Mouse (Mus musculus): ENCODE data around the gene Evi2. TPM values are rescaled to one million over a fixed set of nuclear protein-coding genes. Genes with fewer than 3 reads are reported as not detected.
A peak's percentile ranks its signal among the peaks of the same experiment; 100 is the strongest.

The Evi2 gene
- polyA plus RNA-seq, 1 experiment from 2014 or later: 0.05 TPM

DNA sequence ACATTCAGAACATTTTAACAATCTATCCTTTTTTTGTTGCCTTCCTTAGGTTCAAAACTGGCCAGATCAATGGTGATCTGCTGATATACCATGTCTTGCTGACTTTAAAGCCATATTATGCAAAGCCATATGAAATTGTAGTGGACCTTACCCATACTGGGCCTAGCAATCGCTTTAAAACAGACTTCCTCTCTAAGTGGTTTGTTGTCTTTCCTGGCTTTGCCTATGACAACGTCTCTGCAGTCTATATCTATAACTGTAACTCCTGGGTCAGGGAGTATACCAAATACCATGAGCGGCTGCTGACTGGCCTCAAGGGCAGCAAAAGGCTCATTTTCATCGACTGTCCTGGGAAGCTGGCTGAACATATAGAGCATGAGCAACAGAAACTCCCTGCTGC is 5.2 kb upstream of the Evi2 start:
- Histone ChIP-seq H3K4me1 (replicated peaks; ENCODE audit: control insufficient read depth, insufficient read depth) (no peaks in the 10 kb centered on the region), H3K27ac (replicated peaks) (no peak overlapping the region), H3K4me2 (replicated peaks; ENCODE audit: low read depth) (no peak overlapping the region), H3K27me3 (ENCODE audit: control insufficient read depth, insufficient read depth, low read length) (no peaks in the 10 kb centered on the region), H3K9ac (ENCODE audit: low read length) (no peak overlapping the region), H3K9me3 (ENCODE audit: control insufficient read depth, low read length) (no peaks in the 10 kb centered on the region), H3K36me3 (ENCODE audit: control insufficient read depth, insufficient read depth, low read length) (0 out of 2 replicates have a peak, but pooled peaks cover 2% of the 10 kb centered on the region), H3K4me3 (ENCODE audit: low read depth, low read length) (no peak overlapping the region)
- WGBS: 81% methylated on average over 4 of the region's 4 CpGs
- TF ChIP-seq EP300 (optimal IDR thresholded peaks at IDR 0.05) (no peak), CTCF (IDR thresholded peaks at IDR 0.05; ENCODE audit: low read depth) (no peak)
- DNase-seq (ENCODE audit: low spot score) (no peak), ATAC-seq (ENCODE audit: low FRiP score, low TSS enrichment) (no peak)

DNA sequence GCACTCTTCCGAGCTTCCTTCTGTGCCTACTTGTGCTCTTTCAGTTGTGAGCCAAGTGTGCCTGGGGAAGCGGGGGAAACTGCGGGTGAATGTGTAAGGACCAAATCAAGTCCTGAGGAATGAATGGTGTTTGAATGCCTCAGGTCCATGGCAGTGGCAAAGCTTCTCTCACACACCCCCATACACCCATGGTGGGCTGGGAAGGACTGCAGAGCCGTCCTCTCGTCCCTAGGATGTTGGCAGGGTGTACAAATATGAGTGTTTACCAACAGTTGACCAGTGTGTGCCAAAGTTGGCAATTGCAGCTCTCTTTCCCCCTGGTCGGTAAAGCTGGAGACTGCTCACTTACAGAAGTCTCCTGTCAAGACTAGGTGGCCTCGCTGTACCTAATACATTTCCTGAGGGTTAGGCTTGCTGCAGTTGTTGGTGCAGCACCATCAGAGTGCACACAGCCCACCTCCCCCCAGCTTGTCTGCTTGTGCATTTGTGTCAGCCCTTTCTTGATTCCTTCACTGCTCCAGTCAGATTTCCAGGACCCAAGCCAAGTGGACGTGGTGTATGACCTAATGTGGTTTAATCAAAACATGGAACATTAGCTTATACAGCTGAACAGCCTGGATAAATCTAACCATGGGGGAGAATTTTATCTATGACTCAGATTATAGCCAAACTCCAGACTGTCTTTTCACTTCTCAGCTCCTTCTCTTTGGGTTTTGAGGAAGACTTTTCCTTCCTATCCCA is 3.7 kb upstream of the Evi2 start:
- 55% methylated on average over 8 of the region's 8 CpGs for WGBS
- peak; percentile 70; the same call in 1 of the 2 replicates for ATAC-seq (ENCODE audit: low FRiP score, low TSS enrichment)
- DNase-seq (ENCODE audit: low spot score): peak; percentile 32

DNA sequence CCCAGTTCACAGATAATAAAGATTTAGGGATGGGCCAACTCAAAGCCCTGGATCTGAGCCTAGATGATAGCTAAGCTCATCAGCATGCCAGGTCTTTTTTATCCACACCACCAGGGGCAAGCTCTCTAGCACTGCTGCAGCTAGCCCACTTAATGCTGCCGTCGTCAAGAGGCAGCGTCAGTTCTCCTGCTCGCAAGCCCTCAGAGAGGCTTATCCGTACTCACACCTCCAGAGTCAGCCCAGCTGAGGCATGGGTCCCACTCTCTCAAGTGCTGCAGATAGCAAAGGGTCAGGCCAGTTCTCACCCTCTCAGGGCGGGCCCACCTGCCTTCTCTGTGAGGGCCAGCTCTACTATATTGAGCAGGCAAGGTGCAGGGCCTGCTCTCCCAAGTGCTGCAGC is 2.9 kb upstream of the Evi2 start:
- no peaks in the 10 kb centered on the region for H3K27me3 ChIP-seq (ENCODE audit: control insufficient read depth, insufficient read depth, low read length)
- H3K9me3 ChIP-seq (ENCODE audit: control insufficient read depth, low read length): no peaks in the 10 kb centered on the region
- DNase-seq (ENCODE audit: low spot score) (no peak), ATAC-seq (ENCODE audit: low FRiP score, low TSS enrichment) (no peak)
- H3K27ac ChIP-seq (replicated peaks): no peak overlapping the region
- TF ChIP-seq EP300 (optimal IDR thresholded peaks at IDR 0.05) (no peak), CTCF (IDR thresholded peaks at IDR 0.05; ENCODE audit: low read depth) (no peak)
- no peak overlapping the region for H3K9ac ChIP-seq (ENCODE audit: low read length)
- no peak overlapping the region for H3K4me3 ChIP-seq (ENCODE audit: low read depth, low read length)
- 0 out of 2 replicates have a peak, but pooled peaks cover 2% of the 10 kb centered on the region for H3K36me3 ChIP-seq (ENCODE audit: control insufficient read depth, insufficient read depth, low read length)
- 84% methylated on average over 6 of the region's 6 CpGs for WGBS
- no peak overlapping the region for H3K4me2 ChIP-seq (replicated peaks; ENCODE audit: low read depth)
- H3K4me1 ChIP-seq (replicated peaks; ENCODE audit: control insufficient read depth, insufficient read depth): no peaks in the 10 kb centered on the region

More for the DNA sequence above, 3.7 kb upstream of the Evi2 start:
- Histone ChIP-seq H3K36me3 (ENCODE audit: control insufficient read depth, insufficient read depth, low read length) (0 out of 2 replicates have a peak, but pooled peaks cover 2% of the 10 kb centered on the region), H3K4me1 (replicated peaks; ENCODE audit: control insufficient read depth, insufficient read depth) (no peaks in the 10 kb centered on the region), H3K9ac (ENCODE audit: low read length) (no peak overlapping the region), H3K9me3 (ENCODE audit: control insufficient read depth, low read length) (no peaks in the 10 kb centered on the region), H3K27me3 (ENCODE audit: control insufficient read depth, insufficient read depth, low read length) (no peaks in the 10 kb centered on the region), H3K4me3 (ENCODE audit: low read depth, low read length) (no peak overlapping the region), H3K4me2 (replicated peaks; ENCODE audit: low read depth) (no peak overlapping the region), H3K27ac (replicated peaks) (peak overlapping the region; percentile 19)
- no peak for TF ChIP-seq EP300 (optimal IDR thresholded peaks at IDR 0.05)
- TF ChIP-seq CTCF (IDR thresholded peaks at IDR 0.05; ENCODE audit: low read depth): no peak

DNA sequence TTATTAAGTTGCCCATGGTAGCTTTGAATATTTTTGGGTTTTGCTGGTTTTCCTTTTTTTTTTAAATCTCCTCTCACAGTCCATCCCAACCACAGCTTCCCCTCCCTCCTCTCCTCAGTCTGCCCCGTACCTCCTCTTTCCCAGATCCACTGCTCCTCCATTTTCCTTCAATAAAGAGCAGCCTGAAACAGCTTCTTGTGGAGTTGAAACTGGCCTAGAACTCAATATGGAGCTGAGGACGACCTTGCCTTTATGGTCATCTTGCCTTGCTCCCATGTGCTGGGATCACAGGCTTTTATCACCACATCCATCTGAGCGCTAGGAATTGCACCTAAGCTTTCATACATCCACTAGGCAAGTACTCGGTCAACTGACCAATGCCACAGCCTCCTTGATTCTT is 1.1 kb upstream of the Evi2 start:
- DNase-seq (ENCODE audit: low spot score) (no peak), ATAC-seq (ENCODE audit: low FRiP score, low TSS enrichment) (no peak)
- no peak overlapping the region for H3K9ac ChIP-seq (ENCODE audit: low read length)
- TF ChIP-seq EP300 (optimal IDR thresholded peaks at IDR 0.05): no peak
- TF ChIP-seq CTCF (IDR thresholded peaks at IDR 0.05; ENCODE audit: low read depth): no peak
- no peaks in the 10 kb centered on the region; the same call in 1 of the 2 replicates for H3K36me3 ChIP-seq (ENCODE audit: control insufficient read depth, insufficient read depth, low read length)
- H3K9me3 ChIP-seq (ENCODE audit: control insufficient read depth, low read length): no peaks in the 10 kb centered on the region
- H3K4me1 ChIP-seq (replicated peaks; ENCODE audit: control insufficient read depth, insufficient read depth): no peaks in the 10 kb centered on the region
- WGBS: 90% methylated on average over 4 of the region's 4 CpGs
- H3K4me3 ChIP-seq (ENCODE audit: low read depth, low read length): no peak overlapping the region
- no peak overlapping the region for H3K4me2 ChIP-seq (replicated peaks; ENCODE audit: low read depth)
- H3K27ac ChIP-seq (replicated peaks): no peak overlapping the region
- H3K27me3 ChIP-seq (ENCODE audit: control insufficient read depth, insufficient read depth, low read length): no peaks in the 10 kb centered on the region

DNA sequence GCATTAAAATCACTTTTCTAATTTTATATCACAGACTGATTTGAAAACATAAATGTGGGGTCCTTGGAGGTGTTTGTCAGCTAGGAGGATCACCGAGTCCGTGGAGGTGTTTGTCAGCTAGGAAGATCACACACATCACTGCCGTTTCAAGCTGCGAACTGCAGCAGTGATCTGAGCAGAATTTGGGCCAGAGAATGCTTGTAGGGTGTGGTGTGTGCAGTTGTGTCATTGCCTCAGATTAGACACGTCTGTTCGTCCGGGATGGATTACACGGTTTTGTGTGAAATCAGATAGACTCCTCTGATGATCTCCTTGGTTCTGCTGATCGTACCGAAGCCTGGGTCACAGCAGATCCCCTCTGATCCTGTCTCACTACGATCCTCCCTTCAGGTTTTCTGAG is 385 bp upstream of the Evi2 start:
- no peak overlapping the region for H3K4me3 ChIP-seq (ENCODE audit: low read depth, low read length)
- H3K27ac ChIP-seq (replicated peaks): no peak overlapping the region
- DNase-seq (ENCODE audit: low spot score) (no peak), ATAC-seq (ENCODE audit: low FRiP score, low TSS enrichment) (no peak)
- WGBS: 77% methylated on average over 11 of the region's 11 CpGs
- TF ChIP-seq CTCF (IDR thresholded peaks at IDR 0.05; ENCODE audit: low read depth) (no peak), EP300 (optimal IDR thresholded peaks at IDR 0.05) (no peak)
- no peaks in the 10 kb centered on the region for H3K27me3 ChIP-seq (ENCODE audit: control insufficient read depth, insufficient read depth, low read length)
- H3K9me3 ChIP-seq (ENCODE audit: control insufficient read depth, low read length): no peaks in the 10 kb centered on the region
- H3K36me3 ChIP-seq (ENCODE audit: control insufficient read depth, insufficient read depth, low read length): no peaks in the 10 kb centered on the region; the same call in 1 of the 2 replicates
- no peaks in the 10 kb centered on the region for H3K4me1 ChIP-seq (replicated peaks; ENCODE audit: control insufficient read depth, insufficient read depth)
- H3K4me2 ChIP-seq (replicated peaks; ENCODE audit: low read depth): no peak overlapping the region
- no peak overlapping the region for H3K9ac ChIP-seq (ENCODE audit: low read length)

DNA sequence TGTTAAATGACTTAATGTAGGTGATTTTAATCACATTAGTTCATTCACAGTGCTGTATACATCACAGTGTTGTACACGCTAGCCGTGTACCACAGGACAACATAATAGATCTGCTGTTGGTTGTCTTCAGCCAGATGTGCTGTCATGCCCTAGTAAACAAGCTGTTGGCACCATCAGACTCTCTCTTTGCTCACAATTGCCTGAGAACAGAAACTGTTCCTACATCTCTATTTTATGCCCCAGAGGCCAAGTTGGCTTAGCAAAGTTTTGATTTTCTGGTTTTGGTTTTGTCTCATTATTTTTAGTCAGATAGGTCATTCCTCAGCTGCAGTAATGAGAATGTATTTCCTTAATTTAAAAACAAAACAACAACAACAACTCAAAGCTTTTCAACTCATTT is 653 bp downstream of the Evi2 start:
- ATAC-seq (ENCODE audit: low FRiP score, low TSS enrichment): no peak
- H3K27me3 ChIP-seq (ENCODE audit: control insufficient read depth, insufficient read depth, low read length): no peaks in the 10 kb centered on the region
- DNase-seq (ENCODE audit: low spot score): no peak
- no peak overlapping the region for H3K4me2 ChIP-seq (replicated peaks; ENCODE audit: low read depth)
- TF ChIP-seq CTCF (IDR thresholded peaks at IDR 0.05; ENCODE audit: low read depth): no peak
- TF ChIP-seq EP300 (optimal IDR thresholded peaks at IDR 0.05): no peak
- H3K9me3 ChIP-seq (ENCODE audit: control insufficient read depth, low read length): no peaks in the 10 kb centered on the region
- no peaks in the 10 kb centered on the region for H3K4me1 ChIP-seq (replicated peaks; ENCODE audit: control insufficient read depth, insufficient read depth)
- WGBS: 82% methylated on average over 2 of the region's 2 CpGs
- H3K9ac ChIP-seq (ENCODE audit: low read length): no peak overlapping the region
- H3K36me3 ChIP-seq (ENCODE audit: control insufficient read depth, insufficient read depth, low read length): no peaks in the 10 kb centered on the region; the same call in 1 of the 2 replicates
- H3K27ac ChIP-seq (replicated peaks): no peak overlapping the region
- no peak overlapping the region for H3K4me3 ChIP-seq (ENCODE audit: low read depth, low read length)

Measured in stomach, postnatal 0 days (tissue).